Mouse (Mus musculus): ENCODE data around the gene Gdf15. TPM values are rescaled to one million over a fixed set of nuclear protein-coding genes. Genes with fewer than 3 reads are reported as not detected.

The Gdf15 gene
- total and polyA plus RNA-seq, 3 experiments: 0.15 to 0.63 TPM; not detected in 1

DNA sequence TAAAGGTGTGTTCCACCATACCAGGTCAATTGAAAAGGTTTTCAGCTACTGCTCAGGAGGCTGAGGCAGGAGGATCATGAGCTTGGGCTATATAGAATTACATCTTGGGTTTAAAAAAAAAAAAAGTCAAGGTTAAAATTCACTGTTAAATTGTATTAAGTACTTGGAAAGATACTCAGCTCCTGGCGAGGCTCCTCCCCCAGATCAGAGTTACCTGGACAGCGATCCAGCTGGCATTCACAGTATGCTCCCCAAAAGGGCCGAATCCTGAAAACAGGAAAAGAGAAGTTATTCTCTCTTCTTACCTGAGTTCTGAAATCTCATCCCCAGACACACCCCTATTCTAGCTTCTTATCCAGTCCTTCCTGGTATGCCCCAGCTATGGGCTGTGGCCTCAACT, 25.0 kb upstream of the Gdf15 start:
- Histone ChIP-seq H3K27ac (ENCODE audit: control insufficient read depth, low read depth, low read length) (no peak overlapping the region), H3K79me2 (ENCODE audit: control insufficient read depth, insufficient read depth, low read length, poor library complexity) (no peaks in the 10 kb centered on the region), H3K27me3 (ENCODE audit: control insufficient read depth in 1 of 2, insufficient read depth in 2 of 2, low read length in 2 of 2) (no peaks in the 10 kb centered on the region), H3K4me3 (ENCODE audit: control insufficient read depth in 1 of 2, insufficient read depth in 1 of 2, low read depth in 2 of 2, low read length in 2 of 2) (no peak overlapping the region), H3K36me3 (ENCODE audit: control insufficient read depth in 1 of 2, insufficient read depth in 2 of 2, low read length in 2 of 2) (no peaks in the 10 kb centered on the region), H3K9me3 (replicated peaks; ENCODE audit: insufficient read depth, low read length) (no peaks in the 10 kb centered on the region), H3K4me1 (ENCODE audit: control insufficient read depth in 1 of 2, insufficient read depth in 2 of 2, low read length in 2 of 2) (peaks cover 4 to 9% of the 10 kb centered on the region in 2 experiments; a peak in 3 of 4 replicates), H3K9ac (ENCODE audit: control insufficient read depth, low read depth, low read length, poor library complexity, severe bottlenecking) (no peak overlapping the region)
- DNase-seq (ENCODE audit: low read depth, low spot score): no peak
- no peak for TF ChIP-seq POLR2AphosphoS2 (IDR thresholded peaks at IDR 0.05; ENCODE audit: low read length)
- TF ChIP-seq CHD2 (IDR thresholded peaks at IDR 0.05; ENCODE audit: low read length): no peak
- TF ChIP-seq MXI1 (IDR thresholded peaks at IDR 0.05; ENCODE audit: low read depth, low read length): no peak
- no peak for TF ChIP-seq ZC3H11A (IDR thresholded peaks at IDR 0.05; ENCODE audit: low read depth, low read length)
- no peak for TF ChIP-seq CHD1 (IDR thresholded peaks at IDR 0.05; ENCODE audit: low read depth, low read length)
- no peak for TF ChIP-seq MYC (IDR thresholded peaks at IDR 0.05; ENCODE audit: low read depth, low read length)
- no peak for TF ChIP-seq UBTF (IDR thresholded peaks at IDR 0.05; ENCODE audit: borderline replicate concordance, insufficient read depth, low read depth, low read length)
- TF ChIP-seq NRF1 (IDR thresholded peaks at IDR 0.05; ENCODE audit: insufficient read depth, low read depth, low read length, poor library complexity, severe bottlenecking): no peak

DNA sequence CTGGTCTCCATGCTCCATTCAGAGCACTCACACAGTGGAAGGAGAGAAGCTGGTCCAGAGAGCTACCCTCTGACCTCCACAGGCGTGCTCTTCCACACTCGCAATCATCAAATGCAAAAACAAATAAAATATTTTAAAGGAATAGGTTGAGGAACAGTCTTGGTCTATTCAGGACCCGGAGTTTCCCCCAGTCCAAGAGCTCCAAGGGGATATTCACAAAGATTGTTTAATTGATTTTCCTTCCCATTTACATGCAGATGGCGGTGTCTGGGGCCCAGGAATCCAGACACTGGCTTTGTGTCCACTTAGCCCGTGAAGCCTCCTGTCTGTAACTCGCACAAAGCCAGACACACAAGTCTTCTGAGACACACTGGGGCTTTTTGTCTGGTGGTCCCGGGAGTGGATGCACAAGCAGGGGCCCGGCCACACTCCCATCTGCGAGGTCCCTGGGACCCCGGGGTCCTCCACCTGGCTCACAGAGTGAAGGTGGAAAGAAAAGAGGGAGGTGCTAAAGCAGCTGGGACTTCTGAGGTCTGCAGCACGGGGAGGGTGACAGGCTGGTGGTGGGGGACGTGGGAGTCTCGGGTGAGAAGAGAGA, 24.0 kb upstream of the Gdf15 start:
- Histone ChIP-seq H3K9ac (ENCODE audit: control insufficient read depth, low read depth, low read length, poor library complexity, severe bottlenecking) (no peak overlapping the region), H3K9me3 (replicated peaks; ENCODE audit: insufficient read depth, low read length) (no peaks in the 10 kb centered on the region), H3K4me3 (ENCODE audit: control insufficient read depth in 1 of 2, insufficient read depth in 1 of 2, low read depth in 2 of 2, low read length in 2 of 2) (no peak overlapping the region), H3K27me3 (ENCODE audit: control insufficient read depth in 1 of 2, insufficient read depth in 2 of 2, low read length in 2 of 2) (no peaks in the 10 kb centered on the region), H3K27ac (ENCODE audit: control insufficient read depth, low read depth, low read length) (no peak overlapping the region), H3K79me2 (ENCODE audit: control insufficient read depth, insufficient read depth, low read length, poor library complexity) (no peaks in the 10 kb centered on the region), H3K4me1 (ENCODE audit: control insufficient read depth in 1 of 2, insufficient read depth in 2 of 2, low read length in 2 of 2) (peaks cover 4 to 9% of the 10 kb centered on the region in 2 experiments; a peak in 3 of 4 replicates), H3K36me3 (ENCODE audit: control insufficient read depth in 1 of 2, insufficient read depth in 2 of 2, low read length in 2 of 2) (peaks cover 0 to 2% of the 10 kb centered on the region in 2 experiments; a peak in 1 of 4 replicates)
- TF ChIP-seq RAD21 (IDR thresholded peaks at IDR 0.05; ENCODE audit: low read depth, low read length): no peak
- TF ChIP-seq TBP (IDR thresholded peaks at IDR 0.05; ENCODE audit: low read depth, low read length): no peak
- no peak for TF ChIP-seq USF2 (IDR thresholded peaks at IDR 0.05; ENCODE audit: borderline replicate concordance in 1 of 2, insufficient read depth in 1 of 2, low read depth in 1 of 2, low read length in 2 of 2)
- TF ChIP-seq ZC3H11A (IDR thresholded peaks at IDR 0.05; ENCODE audit: low read depth, low read length): no peak
- no peak for TF ChIP-seq ZMIZ1 (IDR thresholded peaks at IDR 0.05; ENCODE audit: low read depth, low read length)
- DNase-seq (ENCODE audit: low read depth, low spot score): no peak

DNA sequence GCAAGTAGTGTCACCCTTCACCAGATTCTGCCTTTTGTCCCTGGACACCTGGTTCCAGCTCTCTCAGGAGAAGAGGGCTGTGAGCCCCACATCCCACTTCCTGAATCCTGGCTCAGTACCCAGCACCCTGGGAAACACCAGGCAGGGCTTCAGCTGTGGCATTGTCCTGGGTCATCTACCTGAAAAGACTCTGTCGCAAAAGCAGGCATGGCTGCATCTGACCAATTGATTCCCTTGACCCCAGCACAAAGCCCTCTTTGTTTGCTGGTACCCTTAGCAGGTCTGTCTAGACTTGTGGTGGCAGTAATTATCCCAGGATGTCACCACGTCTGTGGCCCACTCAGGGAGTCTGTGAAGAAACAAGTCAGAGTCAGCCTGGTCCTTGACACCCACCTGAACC, 23.2 kb upstream of the Gdf15 start:
- no peak overlapping the region for H3K9ac ChIP-seq (ENCODE audit: control insufficient read depth, low read depth, low read length, poor library complexity, severe bottlenecking)
- TF ChIP-seq SMC3 (IDR thresholded peaks at IDR 0.05; ENCODE audit: low read depth, low read length): no peak
- TF ChIP-seq ZC3H11A (IDR thresholded peaks at IDR 0.05; ENCODE audit: low read depth, low read length): no peak
- TF ChIP-seq MAZ (IDR thresholded peaks at IDR 0.05; ENCODE audit: low read depth, low read length): no peak
- TF ChIP-seq MYC (IDR thresholded peaks at IDR 0.05; ENCODE audit: low read depth, low read length): no peak
- TF ChIP-seq JUND (IDR thresholded peaks at IDR 0.05; ENCODE audit: low read depth, low read length): no peak
- TF ChIP-seq GABPA (IDR thresholded peaks at IDR 0.05; ENCODE audit: low read depth, low read length): no peak
- no peak for TF ChIP-seq ZKSCAN1 (IDR thresholded peaks at IDR 0.05; ENCODE audit: low read depth, low read length)
- TF ChIP-seq TAL1 (IDR thresholded peaks at IDR 0.05; ENCODE audit: low read length): no peak
- no peak for TF ChIP-seq MYB (IDR thresholded peaks at IDR 0.05; ENCODE audit: low read depth, low read length)
- no peaks in the 10 kb centered on the region for H3K9me3 ChIP-seq (replicated peaks; ENCODE audit: insufficient read depth, low read length)
- no peaks in the 10 kb centered on the region for H3K27me3 ChIP-seq (ENCODE audit: control insufficient read depth in 1 of 2, insufficient read depth in 2 of 2, low read length in 2 of 2)
- H3K27ac ChIP-seq (ENCODE audit: control insufficient read depth, low read depth, low read length): no peak overlapping the region
- H3K4me3 ChIP-seq (ENCODE audit: control insufficient read depth in 1 of 2, insufficient read depth in 1 of 2, low read depth in 2 of 2, low read length in 2 of 2): no peak overlapping the region
- H3K4me1 ChIP-seq (ENCODE audit: control insufficient read depth in 1 of 2, insufficient read depth in 2 of 2, low read length in 2 of 2): peaks cover 4 to 8% of the 10 kb centered on the region in 2 experiments; a peak in 3 of 4 replicates
- peaks cover 0 to 2% of the 10 kb centered on the region in 2 experiments; a peak in 1 of 4 replicates for H3K36me3 ChIP-seq (ENCODE audit: control insufficient read depth in 1 of 2, insufficient read depth in 2 of 2, low read length in 2 of 2)
- no peaks in the 10 kb centered on the region for H3K79me2 ChIP-seq (ENCODE audit: control insufficient read depth, insufficient read depth, low read length, poor library complexity)
- DNase-seq (ENCODE audit: low read depth, low spot score): no peak

All from MEL (cell line).